Mouse (Mus musculus) layer of hippocampus, adult 8-10 months (tissue): ENCODE measurements around the gene Actr10. TPM values are rescaled to one million over a fixed set of nuclear protein-coding genes. Genes with fewer than 3 reads are reported as not detected.

ENCODE experiments used
- DNase-seq, 2 experiments: peaks; one replicate each; pipeline ENCODE4 v3.0.0; 2022; ENCODE audit warnings: low spot score in 2 of 2
- total RNA-seq, 4 experiments: library from RNA; stranded (reverse); gene quantifications; 2 replicates each; pipeline ENCODE4 v1.2.4; 2022

Actr10 gene
- total RNA-seq, 4 experiments from 2014 or later: 148 to 170 (median 156) TPM

- no peak for DNase-seq
Measured at GRCm38 (mm10) chr12:70967581-70967980, 29.9 kb downstream of the Actr10 start.

- DNase-seq: peak; percentile 64 to 79
Measured at GRCm38 (mm10) chr12:70968141-70968790, 30.6 kb downstream of the Actr10 start.

GRCm38 (mm10) chr12:70968791-70969307, 31.2 kb downstream of the Actr10 start:
- peak; percentile 83 to 93 for DNase-seq

GRCm38 (mm10) chr12:70969485-70970184, 32.0 kb downstream of the Actr10 start:
- DNase-seq: peak; percentile 59 to 60

- no peak for DNase-seq
Measured at GRCm38 (mm10) chr12:70973831-70974230, 36.2 kb downstream of the Actr10 start.

GRCm38 (mm10) chr12:70974441-70975266, 37.0 kb downstream of the Actr10 start, which contains the start of gene Psma3:
Gene Psma3 (plus strand): TSS chr12:70974621.
- peak; percentile 88 to 90 for DNase-seq

GRCm38 (mm10) chr12:70975406-70975805, 37.7 kb downstream of the Actr10 start:
- DNase-seq: no peak

- no peak for DNase-seq
Measured at GRCm38 (mm10) chr12:70975891-70976290, 38.2 kb downstream of the Actr10 start.

GRCm38 (mm10) chr12:70978345-70978744, 40.7 kb downstream of the Actr10 start:
- no peak for DNase-seq

GRCm38 (mm10) chr12:70984855-70985550, 47.3 kb downstream of the Actr10 start:
- no peak for DNase-seq

GRCm38 (mm10) chr12:70997225-70997624, 59.6 kb downstream of the Actr10 start:
- no peak for DNase-seq

GRCm38 (mm10) chr12:70999423-70999903, 61.8 kb downstream of the Actr10 start:
- DNase-seq: no peak

- no peak for DNase-seq
Measured at GRCm38 (mm10) chr12:71000344-71000743, 62.7 kb downstream of the Actr10 start.

- no peak for DNase-seq
Measured at GRCm38 (mm10) chr12:71001456-71001855, 63.8 kb downstream of the Actr10 start.

- no peak for DNase-seq
Measured at GRCm38 (mm10) chr12:71003760-71004426, 66.2 kb downstream of the Actr10 start.

GRCm38 (mm10) chr12:71006141-71006540, 68.5 kb downstream of the Actr10 start:
- DNase-seq: no peak

- no peak for DNase-seq
Measured at GRCm38 (mm10) chr12:71006901-71007300, 69.2 kb downstream of the Actr10 start.

GRCm38 (mm10) chr12:71009769-71010168, 72.1 kb downstream of the Actr10 start:
- DNase-seq: no peak
